Mouse (Mus musculus) hindbrain, embryonic 15.5 days (tissue): ENCODE data around the gene Tmem59l. TPM values are rescaled to one million over a fixed set of nuclear protein-coding genes. Genes with fewer than 3 reads are reported as not detected.

ENCODE experiments used
- ATAC-seq: fragments of 200-750 bp; cut with Nextera tagmentation; 2 replicates; pipeline ENCODE4 v1.8.0; 2017; ENCODE audit warnings: low read depth, moderate number of reproducible peaks, moderate TSS enrichment; ENCODE audit not compliant: low FRiP score
- H3K27ac ChIP-seq: fragments of 300-500 bp; sonication (generic); replicated peaks from 2 replicates; pipeline ENCODE4 v1.5.1; 2015; ENCODE audit warnings: mild to moderate bottlenecking, inconsistent platforms
- H3K27me3 ChIP-seq: fragments of 300-500 bp; sonication (generic); 2 replicates; pipeline ENCODE4 v1.6.1; 2015; ENCODE audit warnings: control low read depth, inconsistent platforms
- H3K36me3 ChIP-seq: fragments of 300-500 bp; sonication (generic); 2 replicates; pipeline ENCODE4 v1.6.1; 2015; ENCODE audit warnings: control low read depth, inconsistent platforms
- H3K4me1 ChIP-seq: fragments of 300-500 bp; sonication (generic); replicated peaks from 2 replicates; pipeline ENCODE4 v1.6.1; 2015; ENCODE audit warnings: control low read depth, inconsistent platforms
- H3K4me2 ChIP-seq: fragments of 300-500 bp; sonication (generic); 2 replicates; pipeline ENCODE4 v1.6.1; 2015; ENCODE audit warnings: moderate library complexity, mild to moderate bottlenecking, inconsistent platforms
- H3K4me3 ChIP-seq: fragments of 300-500 bp; sonication (generic); 2 replicates; pipeline ENCODE4 v1.5.1; 2015; ENCODE audit warnings: mild to moderate bottlenecking, inconsistent platforms
- H3K9ac ChIP-seq: fragments of 300-500 bp; sonication (generic); 2 replicates; pipeline ENCODE4 v1.6.1; 2015; ENCODE audit warnings: inconsistent platforms
- H3K9me3 ChIP-seq: fragments of 300-500 bp; sonication (generic); 2 replicates; pipeline ENCODE4 v1.6.1; 2016; ENCODE audit warnings: control low read depth, inconsistent platforms
- WGBS: fragments of 180-500 bp; shearing (Covaris S2); methylation state at CpG from one replicate; pipeline ENCODE4 v1.1.7; 2015; 5-methylcytosine and 5-hydroxymethylcytosine counted together
- polyA plus RNA-seq: library from polyadenylated mRNA; unstranded; fragments of >200 nt; fragmentation: Nextera tagmentation; extraction: Ambion mirVana; gene quantifications from 2 replicates; pipeline ENCODE4 v1.2.1, GENCODE M21; 2015

Gene Tmem59l
- polyA plus RNA-seq, 1 experiment from 2014 or later = 145 TPM

- no peak for ATAC-seq
- H3K27me3 ChIP-seq = peaks cover 98% of the 10 kb centered on the region
- no peak overlapping the region for H3K27ac ChIP-seq
- peak overlapping the region; percentile 37 for H3K4me3 ChIP-seq
- H3K36me3 ChIP-seq = no peaks in the 10 kb centered on the region
- no peaks in the 10 kb centered on the region for H3K9me3 ChIP-seq
- whole genome bisulfite sequencing = 1% methylated on average over 38 of the region's 47 CpGs
- H3K9ac ChIP-seq = no peak overlapping the region; the same call in 1 of the 2 replicates
- peaks cover 52% of the 10 kb centered on the region for H3K4me1 ChIP-seq
- H3K4me2 ChIP-seq = peak overlapping the region; percentile 76
These were observed 6.7 kb upstream of the Tmem59l start for GRCm38 (mm10) chr8:70493692-70494415.

- Histone ChIP-seq H3K4me3 (peak within 1 kb of the TSS; percentile 37), H3K36me3 (no peaks in the 10 kb centered on the region), H3K27ac (no peak within 1 kb of the TSS), H3K9me3 (no peaks in the 10 kb centered on the region), H3K4me1 (peaks cover 61% of the 10 kb centered on the region), H3K27me3 (peaks cover 98% of the 10 kb centered on the region), H3K4me2 (peak within 1 kb of the TSS; percentile 76), H3K9ac (peak within 1 kb of the TSS; percentile 14)
- under 1% methylated on average over 48 of the region's 93 CpGs for WGBS
- no peak for ATAC-seq
These were observed 5.8 kb upstream of the Tmem59l start, which contains the start of gene Crlf1 for GRCm38 (mm10) chr8:70492664-70493640. TSS of gene Crlf1 (plus strand) at chr8:70493158.

- Histone ChIP-seq H3K27me3 (peaks cover 87% of the 10 kb centered on the region), H3K27ac (no peak overlapping the region), H3K4me1 (peaks cover 78% of the 10 kb centered on the region), H3K9me3 (no peaks in the 10 kb centered on the region), H3K4me2 (no peak overlapping the region), H3K4me3 (0 out of 2 replicates have a peak overlapping the region, but pooled peaks have one; percentile 2), H3K9ac (no peak overlapping the region), H3K36me3 (no peaks in the 10 kb centered on the region)
- 2% methylated on average over 20 of the region's 20 CpGs for WGBS
- no peak for ATAC-seq
These were observed 3.8 kb upstream of the Tmem59l start for GRCm38 (mm10) chr8:70490880-70491495.

GRCm38 (mm10) chr8:70490061-70490879 lies 3.1 kb upstream of the Tmem59l start:
- whole genome bisulfite sequencing = 8% methylated on average over 10 of the region's 10 CpGs
- Histone ChIP-seq H3K36me3 (no peaks in the 10 kb centered on the region), H3K9me3 (no peaks in the 10 kb centered on the region), H3K9ac (no peak overlapping the region), H3K4me3 (0 out of 2 replicates have a peak overlapping the region, but pooled peaks have one; percentile 2), H3K4me1 (peaks cover 73% of the 10 kb centered on the region), H3K27ac (no peak overlapping the region), H3K4me2 (no peak overlapping the region), H3K27me3 (peaks cover 87% of the 10 kb centered on the region)
- no peak for ATAC-seq

- H3K27me3 ChIP-seq = peaks cover 87% of the 10 kb centered on the region
- H3K9me3 ChIP-seq = no peaks in the 10 kb centered on the region
- peaks cover 3% of the 10 kb centered on the region; the same call in 1 of the 2 replicates for H3K36me3 ChIP-seq
- no peak overlapping the region for H3K27ac ChIP-seq
- ATAC-seq = no peak
- under 1% methylated on average over 37 of the region's 41 CpGs for WGBS
- no peak overlapping the region for H3K9ac ChIP-seq
- peak overlapping the region; percentile 37 for H3K4me2 ChIP-seq
- H3K4me1 ChIP-seq = peaks cover 67% of the 10 kb centered on the region
- H3K4me3 ChIP-seq = peak overlapping the region; percentile 13; the same call in 1 of the 2 replicates
These were observed 2.4 kb upstream of the Tmem59l start for GRCm38 (mm10) chr8:70489576-70489975.

- Histone ChIP-seq H3K27me3 (peaks cover 88% of the 10 kb centered on the region), H3K9ac (no peak overlapping the region), H3K36me3 (peaks cover 4% of the 10 kb centered on the region; the same call in 1 of the 2 replicates), H3K9me3 (no peaks in the 10 kb centered on the region), H3K4me1 (peaks cover 62% of the 10 kb centered on the region), H3K4me3 (peak overlapping the region; percentile 13; the same call in 1 of the 2 replicates), H3K4me2 (peak overlapping the region; percentile 69), H3K27ac (no peak overlapping the region)
- ATAC-seq = no peak
- WGBS = 3% methylated on average over 14 of the region's 14 CpGs
These were observed 1.8 kb upstream of the Tmem59l start for GRCm38 (mm10) chr8:70488931-70489470.

- ATAC-seq = no peak
- peak overlapping the region; percentile 64 for H3K4me3 ChIP-seq
- H3K9ac ChIP-seq = no peak overlapping the region
- H3K36me3 ChIP-seq = peaks cover 4% of the 10 kb centered on the region; the same call in 1 of the 2 replicates
- peaks cover 54% of the 10 kb centered on the region for H3K4me1 ChIP-seq
- H3K27ac ChIP-seq = no peak overlapping the region
- H3K9me3 ChIP-seq = no peaks in the 10 kb centered on the region
- peaks cover 83% of the 10 kb centered on the region for H3K27me3 ChIP-seq
- 4% methylated on average over 46 of the region's 55 CpGs for WGBS
- peak overlapping the region; percentile 69 for H3K4me2 ChIP-seq
These were observed 1.0 kb upstream of the Tmem59l start for GRCm38 (mm10) chr8:70487993-70488796.

GRCm38 (mm10) chr8:70486191-70486681 lies 922 bp downstream of the Tmem59l start:
- no peak overlapping the region for H3K27ac ChIP-seq
- ATAC-seq = no peak

GRCm38 (mm10) chr8:70482943-70483342 lies 4.2 kb downstream of the Tmem59l start:
- ATAC-seq = no peak
- Histone ChIP-seq H3K9ac (no peak overlapping the region), H3K4me2 (no peak overlapping the region), H3K9me3 (no peaks in the 10 kb centered on the region), H3K27me3 (peaks cover 40% of the 10 kb centered on the region), H3K4me3 (no peak overlapping the region), H3K27ac (no peak overlapping the region), H3K36me3 (peaks cover 4% of the 10 kb centered on the region; the same call in 1 of the 2 replicates), H3K4me1 (peaks cover 18% of the 10 kb centered on the region)
- WGBS = 57% methylated on average over 2 of the region's 2 CpGs

More at GRCm38 (mm10) chr8:70486191-70486681, 922 bp downstream of the Tmem59l start:
- Histone ChIP-seq H3K9me3 (no peaks in the 10 kb centered on the region), H3K27me3 (peaks cover 72% of the 10 kb centered on the region), H3K4me1 (peaks cover 44% of the 10 kb centered on the region), H3K9ac (peak overlapping the region; percentile 89), H3K36me3 (peaks cover 4% of the 10 kb centered on the region; the same call in 1 of the 2 replicates), H3K4me2 (peak overlapping the region; percentile 69), H3K4me3 (peak overlapping the region; percentile 64)
- WGBS = 56% methylated on average over 7 of the region's 7 CpGs

GRCm38 (mm10) chr8:70481908-70482307 lies 5.2 kb downstream of the Tmem59l start:
- Histone ChIP-seq H3K27me3 (peaks cover 38% of the 10 kb centered on the region), H3K9ac (no peak overlapping the region), H3K4me2 (no peak overlapping the region), H3K36me3 (peaks cover 4% of the 10 kb centered on the region; the same call in 1 of the 2 replicates), H3K4me3 (no peak overlapping the region), H3K4me1 (peaks cover 21% of the 10 kb centered on the region), H3K27ac (no peak overlapping the region), H3K9me3 (no peaks in the 10 kb centered on the region)
- 79% methylated on average over 3 of the region's 3 CpGs for WGBS
- no peak for ATAC-seq
